Mouse (Mus musculus) olfactory bulb, adult 2 months (tissue): ENCODE measurements around the gene Jak1.

Experiments
- CTCF ChIP-seq: fragments of 200-500 bp; IDR thresholded peaks from 2 replicates; pipeline ENCODE4 v1.5.1; 2012; ENCODE audit warnings: low read depth, mild to moderate bottlenecking, low read length, moderate library complexity; ENCODE audit not compliant: insufficient read depth
- POLR2A ChIP-seq: fragments of 200-500 bp; IDR thresholded peaks from 2 replicates; pipeline ENCODE4 v1.6.1; 2012; ENCODE audit warnings: mild to moderate bottlenecking, low read depth, low read length, moderate library complexity; ENCODE audit not compliant: insufficient read depth

- no peak for TF ChIP-seq POLR2A
- no peak for TF ChIP-seq CTCF
Measured at GRCm38 (mm10) chr4:101280119-101280518, 15.0 kb upstream of the Jak1 start.
